8 mouse cellular contexts compared by ENCODE assay signal in the genomic region with DNA sequence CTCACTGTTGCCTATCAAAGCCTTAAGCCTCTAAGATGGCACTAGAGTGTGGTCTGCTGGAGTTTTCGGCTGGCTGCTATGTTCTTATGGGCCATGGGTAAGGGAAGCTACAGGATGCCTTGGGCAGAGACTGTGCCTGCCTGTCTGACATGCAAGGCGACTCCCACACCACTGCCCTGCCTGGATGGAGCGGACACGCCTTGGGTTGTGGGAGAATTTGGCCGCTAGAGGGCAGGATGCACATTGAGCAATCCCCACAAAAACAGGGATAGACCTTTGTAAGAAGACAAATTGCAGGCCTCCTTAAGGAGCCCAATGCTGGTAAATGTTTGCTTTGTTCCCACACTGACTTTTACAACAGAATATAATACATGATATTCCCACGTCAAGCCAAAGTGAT.
DNase-seq lines count a peak whose midpoint lies in the region; ATAC-seq and TF ChIP-seq lines count a peak whose summit lies in the region.

No protein-coding gene starts in this region.

- 16% methylated on average over 6 of the region's 6 CpGs for WGBS in midbrain, embryonic 11.5 days
- 19% methylated on average over 6 of the region's 6 CpGs for WGBS in midbrain, embryonic 15.5 days
- 18% methylated on average over 6 of the region's 6 CpGs for WGBS in intestine, embryonic 14.5 days
- 18% methylated on average over 6 of the region's 6 CpGs for WGBS in midbrain, embryonic 12.5 days

- H3K4me2 ChIP-seq in midbrain, embryonic 11.5 days, result no peak overlapping the region
- H3K4me2 ChIP-seq in midbrain, embryonic 15.5 days, result no peak overlapping the region
- no peak overlapping the region for H3K4me2 ChIP-seq in intestine, embryonic 14.5 days (ENCODE audit: low read length)
- no peak overlapping the region for H3K4me2 ChIP-seq in midbrain, embryonic 12.5 days (replicated peaks)

- H3K36me3 ChIP-seq in midbrain, embryonic 11.5 days (ENCODE audit: control insufficient read depth, insufficient read depth, low read length), result no peaks in the 10 kb centered on the region
- no peaks in the 10 kb centered on the region for H3K36me3 ChIP-seq in midbrain, embryonic 15.5 days (replicated peaks)
- no peaks in the 10 kb centered on the region for H3K36me3 ChIP-seq in intestine, embryonic 14.5 days (ENCODE audit: control insufficient read depth, insufficient read depth, low read length)
- H3K36me3 ChIP-seq in midbrain, embryonic 12.5 days, result no peaks in the 10 kb centered on the region

- H3K9me3 ChIP-seq in midbrain, embryonic 11.5 days (ENCODE audit: control insufficient read depth, low read length), result no peaks in the 10 kb centered on the region
- H3K9me3 ChIP-seq in midbrain, embryonic 15.5 days, result no peaks in the 10 kb centered on the region
- no peaks in the 10 kb centered on the region for H3K9me3 ChIP-seq in intestine, embryonic 14.5 days (ENCODE audit: control insufficient read depth, low read length)
- H3K9me3 ChIP-seq in midbrain, embryonic 12.5 days, result no peaks in the 10 kb centered on the region

- H3K4me1 ChIP-seq in midbrain, embryonic 11.5 days (ENCODE audit: control insufficient read depth, insufficient read depth, low read length), result no peaks in the 10 kb centered on the region
- H3K4me1 ChIP-seq in midbrain, embryonic 15.5 days, result peaks cover 6% of the 10 kb centered on the region; the same call in 1 of the 2 replicates
- peaks cover 9% of the 10 kb centered on the region; the same call in 1 of the 2 replicates for H3K4me1 ChIP-seq in intestine, embryonic 14.5 days (replicated peaks; ENCODE audit: control insufficient read depth, insufficient read depth, low read length)
- H3K4me1 ChIP-seq in midbrain, embryonic 12.5 days, result peaks cover 12% of the 10 kb centered on the region; the same call in 1 of the 2 replicates

- H3K27me3 ChIP-seq in midbrain, embryonic 11.5 days (ENCODE audit: control insufficient read depth, insufficient read depth, low read length), result no peaks in the 10 kb centered on the region
- H3K27me3 ChIP-seq in midbrain, embryonic 15.5 days (replicated peaks), result 0 out of 2 replicates have a peak, but pooled peaks cover 5% of the 10 kb centered on the region
- H3K27me3 ChIP-seq in intestine, embryonic 14.5 days (replicated peaks; ENCODE audit: control insufficient read depth, insufficient read depth, low read length), result no peaks in the 10 kb centered on the region
- no peaks in the 10 kb centered on the region; the same call in none of the 2 replicates for H3K27me3 ChIP-seq in midbrain, embryonic 12.5 days

- no peak overlapping the region for H3K9ac ChIP-seq in midbrain, embryonic 11.5 days (ENCODE audit: low read length)
- no peak overlapping the region for H3K9ac ChIP-seq in midbrain, embryonic 15.5 days
- H3K9ac ChIP-seq in intestine, embryonic 14.5 days (ENCODE audit: low read length), result no peak overlapping the region
- no peak overlapping the region for H3K9ac ChIP-seq in midbrain, embryonic 12.5 days (replicated peaks)

- no peak overlapping the region for H3K4me3 ChIP-seq in midbrain, embryonic 11.5 days (ENCODE audit: low read depth, low read length)
- no peak overlapping the region for H3K4me3 ChIP-seq in midbrain, embryonic 15.5 days
- no peak overlapping the region for H3K4me3 ChIP-seq in intestine, embryonic 14.5 days (ENCODE audit: low read depth, low read length)
- H3K4me3 ChIP-seq in left cerebral cortex, adult 2 months, result no peak overlapping the region
- no peak overlapping the region for H3K4me3 ChIP-seq in midbrain, embryonic 12.5 days

- peak; percentile 87 for TF ChIP-seq CTCF in left cerebral cortex, adult 2 months (IDR thresholded peaks at IDR 0.05)

- H3K27ac ChIP-seq in midbrain, embryonic 11.5 days (ENCODE audit: low read depth, low read length), result no peak overlapping the region
- H3K27ac ChIP-seq in midbrain, embryonic 15.5 days, result no peak overlapping the region
- H3K27ac ChIP-seq in intestine, embryonic 14.5 days (ENCODE audit: low read depth), result no peak overlapping the region
- H3K27ac ChIP-seq in left cerebral cortex, adult 2 months, result no peak overlapping the region
- no peak overlapping the region for H3K27ac ChIP-seq in midbrain, embryonic 12.5 days (replicated peaks)

- intact Hi-C loops in gastrocnemius, postnatal 14 days (cut with DNase I; ENCODE audit: low total_unique reads), result no loop called here
- intact Hi-C loops in left cerebral cortex, adult 2 months (cut with DNase I), result loop anchor here (2.0 to 5.0 kb wide), 3 partner anchors 254 to 449 kb away; no protein-coding TSS in a partner anchor

- DNase-seq in midbrain, embryonic 11.5 days (ENCODE audit: low spot score, missing footprints), result peak; percentile 94
- peak; percentile 36 to 76 for DNase-seq in cerebellum, postnatal 4 days (ENCODE audit: low spot score in 2 of 2)
- peak; percentile 79 for DNase-seq in gastrocnemius, postnatal 14 days
- DNase-seq in intestine, embryonic 14.5 days (ENCODE audit: low spot score), result peak; percentile 91
- peak; percentile 64 to 75 for DNase-seq in left cerebral cortex, adult 2 months (ENCODE audit: extremely low spot score in 1 of 2, low spot score in 2 of 2)
- peak; percentile 43 to 74 for DNase-seq in spleen, postnatal 4 days (ENCODE audit: low spot score in 2 of 2)

- ATAC-seq in midbrain, embryonic 11.5 days (ENCODE audit: low FRiP score), result peak; percentile 44; the same call in 1 of the 2 replicates
- ATAC-seq in midbrain, embryonic 15.5 days (replicated peaks), result no peak
- peak; percentile 57 for ATAC-seq in intestine, embryonic 14.5 days (replicated peaks; ENCODE audit: low FRiP score, low TSS enrichment, low read depth)
- ATAC-seq in midbrain, embryonic 12.5 days (ENCODE audit: low FRiP score, low read depth), result peak; percentile 54; the same call in 1 of the 2 replicates
